In genomic region chr3:136843811-136844491, GRCm38 (mm10) we compare ENCODE assay signal across 12 mouse cellular contexts.
DNase-seq lines count a peak whose midpoint lies in the region; ATAC-seq and TF ChIP-seq lines count a peak whose summit lies in the region.
"Had no signal": no experiment of that assay in that cellular context is flagged by ENCODE, and none has a peak within 500 bp of the region (broad histone marks: within the 10 kb centered on the region; RNA-seq: fewer than 3 reads in every experiment).

No protein-coding gene starts in this region.

- peaks cover 8% of the 10 kb centered on the region; the same call in 1 of the 2 replicates for H3K4me1 ChIP-seq in embryonic facial prominence, embryonic 12.5 days
- H3K4me1 ChIP-seq in hindbrain, embryonic 13.5 days (replicated peaks) = peaks cover 20% of the 10 kb centered on the region
- peaks cover 26% of the 10 kb centered on the region for H3K4me1 ChIP-seq in midbrain, embryonic 16.5 days (ENCODE audit: control insufficient read depth, insufficient read depth, low read length)
- H3K4me1 ChIP-seq in liver, postnatal 0 days (ENCODE audit: insufficient read depth) = no peaks in the 10 kb centered on the region

- H3K36me3 ChIP-seq in embryonic facial prominence, embryonic 12.5 days = no peaks in the 10 kb centered on the region
- H3K36me3 ChIP-seq in hindbrain, embryonic 13.5 days = no peaks in the 10 kb centered on the region
- H3K36me3 ChIP-seq in midbrain, embryonic 16.5 days (ENCODE audit: control insufficient read depth, insufficient read depth, low read length) = no peaks in the 10 kb centered on the region
- H3K36me3 ChIP-seq in liver, postnatal 0 days (replicated peaks; ENCODE audit: insufficient read depth, low read length) = no peaks in the 10 kb centered on the region
- H3K36me3 ChIP-seq: embryonic facial prominence, embryonic 13.5 days; limb, embryonic 12.5 days had no signal

- H3K9me3 ChIP-seq in embryonic facial prominence, embryonic 12.5 days = no peaks in the 10 kb centered on the region
- no peaks in the 10 kb centered on the region for H3K9me3 ChIP-seq in hindbrain, embryonic 13.5 days
- H3K9me3 ChIP-seq in midbrain, embryonic 16.5 days (replicated peaks; ENCODE audit: control insufficient read depth, low read length, poor library complexity, severe bottlenecking) = no peaks in the 10 kb centered on the region
- no peaks in the 10 kb centered on the region for H3K9me3 ChIP-seq in liver, postnatal 0 days (ENCODE audit: low read length)
- H3K9me3 ChIP-seq: embryonic facial prominence, embryonic 13.5 days; limb, embryonic 12.5 days had no signal

- no peak overlapping the region for H3K4me3 ChIP-seq in embryonic facial prominence, embryonic 12.5 days
- no peak overlapping the region for H3K4me3 ChIP-seq in hindbrain, embryonic 13.5 days
- no peak overlapping the region for H3K4me3 ChIP-seq in midbrain, embryonic 16.5 days (ENCODE audit: low read depth, low read length)
- no peak overlapping the region for H3K4me3 ChIP-seq in liver, postnatal 0 days (ENCODE audit: low read depth, low read length)
- H3K4me3 ChIP-seq: embryonic facial prominence, embryonic 13.5 days; limb, embryonic 12.5 days had no signal

- DNase-seq in brain, adult 2 months (ENCODE audit: low read depth, low spot score) = peak; percentile 53
- no peak for DNase-seq in spleen, postnatal 4 days (ENCODE audit: low spot score in 2 of 2)
- no peak for DNase-seq in liver, postnatal 0 days
- DNase-seq: adrenal gland, postnatal 14 days; cerebellum, adult 11 months; kidney, adult 9 months had no signal

- H3K9ac ChIP-seq in embryonic facial prominence, embryonic 12.5 days = no peak overlapping the region
- H3K9ac ChIP-seq in hindbrain, embryonic 13.5 days = no peak overlapping the region
- H3K9ac ChIP-seq in midbrain, embryonic 16.5 days (ENCODE audit: low read depth, low read length) = no peak overlapping the region
- no peak overlapping the region for H3K9ac ChIP-seq in liver, postnatal 0 days (replicated peaks)
- H3K9ac ChIP-seq: embryonic facial prominence, embryonic 13.5 days; limb, embryonic 12.5 days had no signal

- WGBS in embryonic facial prominence, embryonic 12.5 days = 70% methylated on average over 7 of the region's 7 CpGs
- WGBS in hindbrain, embryonic 13.5 days = 42% methylated on average over 7 of the region's 7 CpGs
- 37% methylated on average over 7 of the region's 7 CpGs for WGBS in midbrain, embryonic 16.5 days
- 79% methylated on average over 7 of the region's 7 CpGs for WGBS in liver, postnatal 0 days (ENCODE audit: insufficient replicate concordance)

- no peak overlapping the region for H3K4me2 ChIP-seq in embryonic facial prominence, embryonic 12.5 days (replicated peaks)
- no peak overlapping the region for H3K4me2 ChIP-seq in hindbrain, embryonic 13.5 days
- H3K4me2 ChIP-seq in midbrain, embryonic 16.5 days (ENCODE audit: low read length) = no peak overlapping the region
- H3K4me2 ChIP-seq in liver, postnatal 0 days (ENCODE audit: low read depth, low read length) = no peak overlapping the region
- H3K4me2 ChIP-seq: embryonic facial prominence, embryonic 13.5 days; limb, embryonic 12.5 days had no signal

- H3K27me3 ChIP-seq in embryonic facial prominence, embryonic 12.5 days = no peaks in the 10 kb centered on the region
- H3K27me3 ChIP-seq in hindbrain, embryonic 13.5 days = no peaks in the 10 kb centered on the region
- no peaks in the 10 kb centered on the region for H3K27me3 ChIP-seq in midbrain, embryonic 16.5 days (ENCODE audit: control insufficient read depth, insufficient read depth, low read depth, low read length)
- no peaks in the 10 kb centered on the region for H3K27me3 ChIP-seq in liver, postnatal 0 days (ENCODE audit: insufficient read depth, low read length)
- H3K27me3 ChIP-seq: embryonic facial prominence, embryonic 13.5 days; limb, embryonic 12.5 days had no signal

- TF ChIP-seq CTCF in liver, postnatal 0 days (IDR thresholded peaks at IDR 0.05; ENCODE audit: low read depth) = no peak

- 0 out of 2 replicates have a peak, but pooled peaks have one; percentile 10 for ATAC-seq in embryonic facial prominence, embryonic 12.5 days (ENCODE audit: insufficient number of reproducible peaks, insufficient read depth, low FRiP score, low TSS enrichment)
- 0 out of 2 replicates have a peak, but pooled peaks have one; percentile 46 for ATAC-seq in hindbrain, embryonic 13.5 days (ENCODE audit: low FRiP score)
- ATAC-seq in midbrain, embryonic 16.5 days = 0 out of 2 replicates have a peak, but pooled peaks have one; percentile 22
- no peak for ATAC-seq in megakaryocyte-erythroid progenitor cell, adult 5-6 weeks (replicated peaks; ENCODE audit: low FRiP score, low TSS enrichment, poor library complexity, severe bottlenecking)
- no peak for ATAC-seq in liver, postnatal 0 days

- H3K27ac ChIP-seq in embryonic facial prominence, embryonic 12.5 days = no peak overlapping the region
- peak overlapping the region; percentile 19; the same call in 1 of the 2 replicates for H3K27ac ChIP-seq in hindbrain, embryonic 13.5 days
- H3K27ac ChIP-seq in midbrain, embryonic 16.5 days (ENCODE audit: low read length) = no peak overlapping the region
- no peak overlapping the region for H3K27ac ChIP-seq in liver, postnatal 0 days (ENCODE audit: low read depth)
- H3K27ac ChIP-seq: embryonic facial prominence, embryonic 13.5 days; limb, embryonic 12.5 days had no signal

- no peak for TF ChIP-seq EP300 in liver, postnatal 0 days (IDR thresholded peaks at IDR 0.05; ENCODE audit: low read depth)

Comparison
In these comparisons a context has a peak if more than half of its experiments do, and no peak if none do; other contexts are left out.
1. ATAC-seq: peak in embryonic facial prominence, embryonic 12.5 days (single experiment), hindbrain, embryonic 13.5 days (single experiment) and midbrain, embryonic 16.5 days (single experiment); none in megakaryocyte-erythroid progenitor cell, adult 5-6 weeks (single experiment) and liver, postnatal 0 days (single experiment).